Mouse (Mus musculus): ENCODE measurements around the gene Cep112.

GRCm38 (mm10) chr11:108857254-108857653, 432.3 kb downstream of the Cep112 start:
- no peak for TF ChIP-seq CTCF (IDR thresholded peaks at IDR 0.05; ENCODE audit: extremely low read depth, insufficient read depth, low read length)
- no peak for TF ChIP-seq POLR2A (IDR thresholded peaks at IDR 0.05; ENCODE audit: extremely low read depth, insufficient read depth, low read length)
